Mouse (Mus musculus): ENCODE results near the gene H2-T23.

H2-T23 gene

DNA sequence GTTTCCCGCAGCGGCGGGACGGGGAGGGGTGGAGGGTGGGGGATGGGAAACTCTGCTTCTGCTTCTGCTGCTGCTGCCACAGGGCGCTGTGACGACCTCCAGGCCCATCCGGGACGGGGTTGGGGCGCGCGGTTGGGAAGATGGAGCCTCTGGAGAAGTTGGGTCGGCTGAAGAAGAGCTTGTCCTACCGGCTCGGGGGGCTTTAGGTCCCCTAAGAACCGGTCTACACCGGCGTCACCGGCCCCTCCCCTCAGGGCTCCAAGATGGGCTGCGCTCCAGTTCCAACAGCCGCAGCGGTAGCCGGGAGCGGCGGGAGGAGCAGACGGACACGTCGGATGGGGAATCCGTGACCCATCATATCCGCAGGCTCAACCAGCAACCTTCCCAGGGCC lies 52.3 kb downstream of the H2-T23 start:
- peak; percentile 53 to 58 for DNase-seq

All from lung, adult 18-20 months (tissue).